Mouse (Mus musculus): ENCODE data around the gene Gm35315. TPM values are rescaled to one million over a fixed set of nuclear protein-coding genes. Genes with fewer than 3 reads are reported as not detected.

The Gm35315 gene
- polyA plus RNA-seq, 1 experiment from 2014 or later = 1.8 TPM

- Histone ChIP-seq H3K9ac (ENCODE audit: low read length) (no peak overlapping the region), H3K36me3 (ENCODE audit: control insufficient read depth, insufficient read depth, low read length) (peaks cover 36% of the 10 kb centered on the region), H3K4me1 (ENCODE audit: control insufficient read depth, insufficient read depth, low read length) (peaks cover 23% of the 10 kb centered on the region), H3K27me3 (ENCODE audit: control insufficient read depth, insufficient read depth, low read length) (no peaks in the 10 kb centered on the region), H3K4me3 (replicated peaks; ENCODE audit: low read length) (no peak overlapping the region), H3K9me3 (replicated peaks; ENCODE audit: control insufficient read depth, low read length) (peaks cover 6% of the 10 kb centered on the region), H3K27ac (ENCODE audit: low read length) (no peak overlapping the region), H3K4me2 (ENCODE audit: low read depth, low read length) (no peak overlapping the region)
- no peak for ATAC-seq (ENCODE audit: insufficient read depth, low FRiP score)
- WGBS = 93% methylated on average over 19 of the region's 19 CpGs
These were observed 8.8 kb upstream of the Gm35315 start for GRCm38 (mm10) chr5:110102853-110103625.

DNA sequence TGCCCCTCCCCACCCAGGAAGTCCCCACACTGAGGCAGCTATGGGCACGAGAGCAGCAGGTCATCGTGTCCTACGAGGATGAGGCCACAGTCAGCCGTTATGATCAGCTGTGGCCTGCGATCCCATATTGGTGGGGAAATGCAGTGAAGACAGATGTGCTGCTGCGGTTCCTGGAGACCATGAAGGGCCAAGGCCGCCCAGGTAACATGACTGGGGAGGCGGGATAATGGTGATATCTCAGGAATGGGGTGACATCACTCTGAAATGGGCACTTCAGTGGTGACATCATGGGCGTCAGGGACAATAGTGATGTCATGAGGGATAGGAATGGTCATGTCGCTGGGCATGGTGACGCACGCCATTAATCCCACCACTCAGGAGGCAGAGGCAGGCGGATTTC lies 8.2 kb upstream of the Gm35315 start:
- H3K9ac ChIP-seq (ENCODE audit: low read length) = no peak overlapping the region
- peaks cover 6% of the 10 kb centered on the region for H3K9me3 ChIP-seq (replicated peaks; ENCODE audit: control insufficient read depth, low read length)
- H3K4me3 ChIP-seq (replicated peaks; ENCODE audit: low read length) = no peak overlapping the region
- H3K36me3 ChIP-seq (ENCODE audit: control insufficient read depth, insufficient read depth, low read length) = peaks cover 36% of the 10 kb centered on the region
- H3K27ac ChIP-seq (ENCODE audit: low read length) = no peak overlapping the region
- ATAC-seq (ENCODE audit: insufficient read depth, low FRiP score) = no peak
- H3K4me2 ChIP-seq (ENCODE audit: low read depth, low read length) = no peak overlapping the region
- WGBS = 85% methylated on average over 13 of the region's 13 CpGs
- H3K27me3 ChIP-seq (ENCODE audit: control insufficient read depth, insufficient read depth, low read length) = no peaks in the 10 kb centered on the region
- H3K4me1 ChIP-seq (ENCODE audit: control insufficient read depth, insufficient read depth, low read length) = peaks cover 23% of the 10 kb centered on the region

DNA sequence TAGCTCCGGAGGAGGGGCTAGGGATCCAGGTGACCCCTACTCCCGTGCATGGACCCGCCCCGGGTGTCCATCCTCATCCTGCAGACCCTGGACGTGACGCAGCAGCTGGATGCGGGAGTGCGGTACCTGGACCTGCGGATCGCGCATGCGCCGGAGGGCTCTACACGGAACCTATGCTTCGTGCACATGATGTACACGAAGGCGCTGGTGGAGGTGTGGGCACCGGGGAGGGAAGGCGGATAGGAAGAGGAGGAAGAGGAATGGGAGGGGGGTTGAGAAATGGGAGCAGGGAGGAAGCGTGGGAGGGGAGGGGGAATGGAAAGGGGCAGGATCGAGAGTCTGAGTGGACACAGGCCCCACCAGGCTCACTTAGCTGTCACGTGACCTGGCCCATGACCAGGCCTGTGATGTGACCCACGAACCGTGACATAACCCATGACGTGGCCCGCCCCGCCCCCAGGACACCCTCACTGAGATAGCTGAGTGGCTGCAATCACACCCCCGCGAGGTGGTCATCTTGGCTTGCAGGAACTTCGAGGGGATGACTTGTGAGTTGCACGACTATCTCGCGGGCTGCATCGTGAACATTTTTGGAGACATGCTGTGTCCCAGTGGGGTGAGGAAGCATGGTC lies 7.6 kb upstream of the Gm35315 start:
- peak; percentile 33 for ATAC-seq (ENCODE audit: insufficient read depth, low FRiP score)
- 13% methylated on average over 34 of the region's 34 CpGs for WGBS
- Histone ChIP-seq H3K27ac (ENCODE audit: low read length) (no peak overlapping the region), H3K4me3 (replicated peaks; ENCODE audit: low read length) (peak overlapping the region; percentile 40), H3K4me2 (ENCODE audit: low read depth, low read length) (peak overlapping the region; percentile 76), H3K4me1 (ENCODE audit: control insufficient read depth, insufficient read depth, low read length) (peaks cover 21% of the 10 kb centered on the region), H3K36me3 (ENCODE audit: control insufficient read depth, insufficient read depth, low read length) (peaks cover 36% of the 10 kb centered on the region), H3K9ac (ENCODE audit: low read length) (peak overlapping the region; percentile 49), H3K27me3 (ENCODE audit: control insufficient read depth, insufficient read depth, low read length) (no peaks in the 10 kb centered on the region), H3K9me3 (replicated peaks; ENCODE audit: control insufficient read depth, low read length) (peaks cover 6% of the 10 kb centered on the region)

DNA sequence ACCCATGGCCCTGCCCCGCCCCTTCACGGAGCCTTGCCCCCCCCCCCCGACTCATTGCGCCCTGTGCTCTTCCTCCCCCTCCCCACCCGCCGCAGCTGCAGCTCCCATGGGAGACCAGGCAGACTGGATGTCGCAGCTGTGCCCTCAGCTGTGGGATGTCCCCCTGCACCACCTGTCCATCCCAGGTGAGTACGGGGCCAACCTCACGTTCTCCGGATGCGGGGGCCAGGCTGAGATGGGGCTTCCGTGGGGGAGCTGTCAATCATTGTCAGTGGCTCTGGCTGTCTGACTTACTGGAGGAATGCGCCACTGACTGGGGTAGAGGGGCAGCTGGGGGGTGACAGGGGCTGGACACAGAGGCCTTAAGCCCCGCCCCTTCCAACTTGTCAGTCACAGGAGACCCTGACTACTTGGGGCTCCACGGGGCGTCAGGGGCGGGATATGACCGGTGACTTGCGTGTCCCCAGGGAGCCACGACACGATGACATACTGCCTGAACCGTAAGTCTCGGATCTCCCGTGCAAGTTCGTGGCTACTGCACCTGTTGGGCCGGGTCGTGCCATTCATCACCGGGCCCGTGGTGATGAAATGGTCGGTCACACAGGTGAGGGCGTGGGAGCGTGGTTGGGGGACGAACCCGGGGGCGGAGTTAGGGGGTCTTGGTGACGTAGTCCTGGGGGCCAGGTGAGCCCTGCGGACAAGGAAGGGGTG lies 6.9 kb upstream of the Gm35315 start:
- peak overlapping the region; percentile 49 for H3K9ac ChIP-seq (ENCODE audit: low read length)
- peak overlapping the region; percentile 76 for H3K4me2 ChIP-seq (ENCODE audit: low read depth, low read length)
- WGBS = 1% methylated on average over 34 of the region's 37 CpGs
- H3K27me3 ChIP-seq (ENCODE audit: control insufficient read depth, insufficient read depth, low read length) = no peaks in the 10 kb centered on the region
- ATAC-seq (ENCODE audit: insufficient read depth, low FRiP score) = 0 out of 2 replicates have a peak, but pooled peaks have one; percentile 11
- peaks cover 17% of the 10 kb centered on the region for H3K4me1 ChIP-seq (ENCODE audit: control insufficient read depth, insufficient read depth, low read length)
- H3K27ac ChIP-seq (ENCODE audit: low read length) = no peak overlapping the region
- peaks cover 6% of the 10 kb centered on the region for H3K9me3 ChIP-seq (replicated peaks; ENCODE audit: control insufficient read depth, low read length)
- H3K4me3 ChIP-seq (replicated peaks; ENCODE audit: low read length) = peak overlapping the region; percentile 40
- H3K36me3 ChIP-seq (ENCODE audit: control insufficient read depth, insufficient read depth, low read length) = peaks cover 33% of the 10 kb centered on the region

DNA sequence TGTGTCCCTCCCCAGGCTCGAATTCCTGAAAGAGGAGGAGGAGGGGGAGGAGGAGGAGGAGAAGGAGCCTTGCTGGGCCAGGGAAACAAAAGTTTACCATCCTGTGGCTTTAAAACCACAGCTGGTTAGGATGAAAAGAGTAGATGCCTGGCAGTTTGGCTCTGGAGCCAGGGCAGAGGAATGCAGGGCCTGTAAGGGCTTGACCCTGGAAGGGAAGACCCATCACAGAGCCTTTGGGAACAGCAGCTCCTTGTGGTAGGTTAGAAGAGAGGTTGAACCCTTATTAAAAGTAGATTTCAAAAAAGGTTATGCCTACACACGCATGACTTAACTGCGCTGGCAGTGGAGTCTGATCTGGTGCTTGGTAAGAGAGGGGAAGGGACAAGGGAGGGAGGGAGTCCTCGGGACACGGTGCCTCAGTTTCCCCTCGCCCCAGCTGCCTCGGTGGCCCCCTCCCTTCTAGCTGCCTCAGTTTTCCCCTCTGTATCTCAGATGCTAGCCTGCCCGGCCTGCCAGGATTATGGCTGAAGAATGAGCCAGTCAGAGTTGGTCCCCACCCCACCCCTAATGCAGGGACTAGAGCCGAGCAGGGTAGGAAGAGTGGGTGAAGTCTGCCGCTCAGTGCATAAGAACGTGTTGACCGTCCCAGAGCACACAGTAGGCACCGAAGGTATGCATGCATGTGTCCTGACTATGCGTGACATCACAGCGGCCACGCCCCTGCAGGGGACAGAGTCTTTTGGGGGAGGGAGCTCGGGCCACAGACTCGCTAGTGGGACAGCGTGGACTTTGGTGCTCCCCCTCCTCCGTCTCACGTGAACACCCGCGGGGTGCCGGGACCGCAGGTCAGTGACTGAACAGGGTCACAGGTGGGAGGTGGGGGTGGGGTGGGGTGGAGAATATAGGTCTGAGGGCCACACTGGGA lies 5.7 kb upstream of the Gm35315 start, which contains the start of gene Plcxd1:
Gene Plcxd1, plus strand, starts transcription at position 314 of the 925 bp plus-strand sequence.
- 10% methylated on average over 25 of the region's 25 CpGs for WGBS
- Histone ChIP-seq H3K27me3 (ENCODE audit: control insufficient read depth, insufficient read depth, low read length) (no peaks in the 10 kb centered on the region), H3K4me3 (replicated peaks; ENCODE audit: low read length) (no peak within 1 kb of the TSS; the same call in 1 of the 2 replicates), H3K27ac (ENCODE audit: low read length) (peak within 1 kb of the TSS; percentile 38; the same call in 1 of the 2 replicates), H3K4me1 (ENCODE audit: control insufficient read depth, insufficient read depth, low read length) (peaks cover 18% of the 10 kb centered on the region), H3K36me3 (ENCODE audit: control insufficient read depth, insufficient read depth, low read length) (peaks cover 22% of the 10 kb centered on the region), H3K9ac (ENCODE audit: low read length) (no peak within 1 kb of the TSS), H3K4me2 (ENCODE audit: low read depth, low read length) (peak within 1 kb of the TSS; percentile 76), H3K9me3 (replicated peaks; ENCODE audit: control insufficient read depth, low read length) (peaks cover under 1% of the 10 kb centered on the region)
- ATAC-seq (ENCODE audit: insufficient read depth, low FRiP score) = no peak

DNA sequence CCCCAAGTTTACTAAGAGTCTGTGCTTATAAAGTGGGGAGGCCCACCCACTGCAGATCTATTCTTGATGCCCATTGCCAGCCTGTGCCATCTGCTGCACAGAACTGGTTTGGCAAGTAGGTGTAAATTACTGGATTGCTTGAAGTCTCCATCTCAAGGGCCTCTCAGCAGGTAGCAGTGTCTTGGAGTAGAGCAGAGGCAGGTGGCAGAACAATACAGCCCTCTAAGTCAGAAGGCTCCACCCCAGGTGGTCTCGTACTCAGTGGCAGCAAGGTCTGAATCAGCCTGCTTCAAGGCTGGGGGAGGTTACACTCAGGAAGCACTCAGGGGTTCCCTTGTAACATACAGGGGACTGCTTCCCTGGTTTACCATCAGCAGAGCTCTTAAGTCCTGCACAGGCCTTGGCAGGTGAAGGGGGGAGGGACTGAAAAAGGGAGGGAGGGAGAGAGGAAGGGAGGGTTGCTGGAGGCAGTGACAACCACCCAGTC lies 4.8 kb upstream of the Gm35315 start:
- no peak overlapping the region for H3K9ac ChIP-seq (ENCODE audit: low read length)
- no peak overlapping the region for H3K27ac ChIP-seq (ENCODE audit: low read length)
- no peak overlapping the region for H3K4me3 ChIP-seq (replicated peaks; ENCODE audit: low read length)
- peaks cover 21% of the 10 kb centered on the region for H3K4me1 ChIP-seq (ENCODE audit: control insufficient read depth, insufficient read depth, low read length)
- H3K36me3 ChIP-seq (ENCODE audit: control insufficient read depth, insufficient read depth, low read length) = peaks cover 13% of the 10 kb centered on the region
- no peak for ATAC-seq (ENCODE audit: insufficient read depth, low FRiP score)
- H3K27me3 ChIP-seq (ENCODE audit: control insufficient read depth, insufficient read depth, low read length) = no peaks in the 10 kb centered on the region
- H3K4me2 ChIP-seq (ENCODE audit: low read depth, low read length) = no peak overlapping the region
- WGBS = 48% methylated on average over 1 of the region's 1 CpGs
- no peaks in the 10 kb centered on the region; the same call in 1 of the 2 replicates for H3K9me3 ChIP-seq (replicated peaks; ENCODE audit: control insufficient read depth, low read length)

- H3K36me3 ChIP-seq (ENCODE audit: control insufficient read depth, insufficient read depth, low read length) = no peaks in the 10 kb centered on the region
- peak overlapping the region; percentile 34 for H3K27ac ChIP-seq (ENCODE audit: low read length)
- peak overlapping the region; percentile 55 for H3K4me3 ChIP-seq (replicated peaks; ENCODE audit: low read length)
- peak overlapping the region; percentile 81 for H3K4me2 ChIP-seq (ENCODE audit: low read depth, low read length)
- no peak for ATAC-seq (ENCODE audit: insufficient read depth, low FRiP score)
- no peaks in the 10 kb centered on the region for H3K9me3 ChIP-seq (replicated peaks; ENCODE audit: control insufficient read depth, low read length)
- 3% methylated on average over 4 of the region's 4 CpGs for WGBS
- no peaks in the 10 kb centered on the region for H3K27me3 ChIP-seq (ENCODE audit: control insufficient read depth, insufficient read depth, low read length)
- 0 out of 2 replicates have a peak, but pooled peaks cover 7% of the 10 kb centered on the region for H3K4me1 ChIP-seq (ENCODE audit: control insufficient read depth, insufficient read depth, low read length)
- H3K9ac ChIP-seq (ENCODE audit: low read length) = peak overlapping the region; percentile 63
These were observed 610 bp upstream of the Gm35315 start for GRCm38 (mm10) chr5:110094847-110095213.

- Histone ChIP-seq H3K9me3 (replicated peaks; ENCODE audit: control insufficient read depth, low read length) (no peaks in the 10 kb centered on the region), H3K4me2 (ENCODE audit: low read depth, low read length) (no peak overlapping the region), H3K36me3 (ENCODE audit: control insufficient read depth, insufficient read depth, low read length) (no peaks in the 10 kb centered on the region), H3K4me3 (replicated peaks; ENCODE audit: low read length) (no peak overlapping the region), H3K4me1 (ENCODE audit: control insufficient read depth, insufficient read depth, low read length) (0 out of 2 replicates have a peak, but pooled peaks cover 7% of the 10 kb centered on the region), H3K27me3 (ENCODE audit: control insufficient read depth, insufficient read depth, low read length) (no peaks in the 10 kb centered on the region), H3K27ac (ENCODE audit: low read length) (no peak overlapping the region), H3K9ac (ENCODE audit: low read length) (no peak overlapping the region)
- WGBS = 56% methylated on average over 2 of the region's 2 CpGs
- no peak for ATAC-seq (ENCODE audit: insufficient read depth, low FRiP score)
These were observed 2.7 kb downstream of the Gm35315 start for GRCm38 (mm10) chr5:110091546-110091945.

All from stomach, embryonic 16.5 days (tissue).